Mouse (Mus musculus) heart, adult 2 months (tissue): Measurements from ENCODE around the gene Rora.

ENCODE experiments used
- CTCF ChIP-seq: fragments of 200-600 bp; IDR thresholded peaks from 2 replicates; pipeline ENCODE4 v1.8.1; 2022; ENCODE audit warnings: antibody characterized with exemption, mild to moderate bottlenecking, moderate library complexity
- EP300 ChIP-seq: fragments of 200-500 bp; IDR thresholded peaks from 2 replicates; pipeline ENCODE4 v1.6.1; 2011; ENCODE audit warnings: low read depth, low read length, control low read depth; ENCODE audit not compliant: insufficient read depth
- POLR2A ChIP-seq: fragments of 200-500 bp; IDR thresholded peaks from 2 replicates; pipeline ENCODE4 v1.6.1; 2011; ENCODE audit warnings: mild to moderate bottlenecking, low read depth, low read length, control low read depth; ENCODE audit not compliant: insufficient read depth

GRCm38 (mm10) chr9:68737197-68737736 lies 83.7 kb downstream of the Rora start:
- TF ChIP-seq CTCF (no peak), POLR2A (no peak), EP300 (no peak)
